Mouse (Mus musculus) heart, embryonic 16.5 days (tissue): ENCODE measurements at regions not wholly inside any gene's neighbourhood (a gene's known extent, or its start where the extent isn't known, plus 50 kb on each side); places are given as distances from the start of the nearest gene placed in this dataset.

Experiments
- ATAC-seq: fragments of 200-750 bp; cut with Nextera tagmentation; replicated peaks from 2 replicates; pipeline ENCODE4 v1.8.0; 2017; ENCODE audit warnings: moderate number of reproducible peaks; ENCODE audit not compliant: insufficient read depth, low FRiP score; ENCODE audit errors: extremely low read depth
- H3K27ac ChIP-seq: fragments of 300-500 bp; sonication (generic); 2 replicates; pipeline ENCODE4 v1.5.1; 2014; ENCODE audit warnings: mild to moderate bottlenecking, low read length, control low read depth, moderate library complexity
- H3K27me3 ChIP-seq: fragments of 300-500 bp; sonication (generic); 2 replicates; pipeline ENCODE4 v1.6.1; 2014; ENCODE audit warnings: low read length, mixed read lengths; ENCODE audit not compliant: control insufficient read depth, insufficient read depth
- H3K36me3 ChIP-seq: fragments of 300-500 bp; sonication (generic); 2 replicates; pipeline ENCODE4 v1.6.1; 2014; ENCODE audit not compliant: control insufficient read depth, insufficient read depth
- H3K4me1 ChIP-seq: fragments of 300-500 bp; sonication (generic); 2 replicates; pipeline ENCODE4 v1.6.1; 2014; ENCODE audit warnings: low read length, mixed read lengths; ENCODE audit not compliant: control insufficient read depth, insufficient read depth
- H3K4me2 ChIP-seq: fragments of 300-500 bp; sonication (generic); 2 replicates; pipeline ENCODE4 v1.6.1; 2014; ENCODE audit warnings: low read depth, mild to moderate bottlenecking, control low read depth, low read length
- H3K4me3 ChIP-seq: fragments of 300-500 bp; sonication (generic); 2 replicates; pipeline ENCODE4 v1.5.1; 2014; ENCODE audit warnings: mild to moderate bottlenecking, control low read depth, low read length
- H3K9ac ChIP-seq: fragments of 300-500 bp; sonication (generic); 2 replicates; pipeline ENCODE4 v1.6.1; 2014; ENCODE audit warnings: low read length, control low read depth
- H3K9me3 ChIP-seq: fragments of 300-500 bp; sonication (generic); replicated peaks from 2 replicates; pipeline ENCODE4 v1.6.1; 2016; ENCODE audit warnings: low read length; ENCODE audit not compliant: control insufficient read depth
- WGBS: fragments of 180-500 bp; shearing (Covaris S2); extraction: QIAGEN DNeasy Blood & Tissue Kit; methylation state at CpG from one replicate; pipeline ENCODE4 v1.1.7; 2014; 5-methylcytosine and 5-hydroxymethylcytosine counted together

GRCm38 (mm10) chr3:19458386-19458785, 170.1 kb downstream of the 1700064H15Rik start:
- Histone ChIP-seq H3K36me3 (no peaks in the 10 kb centered on the region), H3K27me3 (no peaks in the 10 kb centered on the region), H3K4me3 (no peak overlapping the region), H3K27ac (no peak overlapping the region), H3K4me2 (no peak overlapping the region), H3K9ac (no peak overlapping the region), H3K4me1 (no peaks in the 10 kb centered on the region), H3K9me3 (no peaks in the 10 kb centered on the region)
- ATAC-seq: no peak
- WGBS: 83% methylated on average over 8 of the region's 8 CpGs

GRCm38 (mm10) chr3:19457431-19457830, 171.0 kb downstream of the 1700064H15Rik start:
- WGBS: 89% methylated on average over 2 of the region's 2 CpGs

GRCm38 (mm10) chr3:19455838-19456448, 172.5 kb downstream of the 1700064H15Rik start:
- Histone ChIP-seq H3K4me2 (no peak overlapping the region), H3K27me3 (no peaks in the 10 kb centered on the region), H3K9me3 (no peaks in the 10 kb centered on the region), H3K4me3 (no peak overlapping the region), H3K36me3 (no peaks in the 10 kb centered on the region), H3K4me1 (no peaks in the 10 kb centered on the region), H3K9ac (no peak overlapping the region), H3K27ac (no peak overlapping the region)
- 68% methylated on average over 4 of the region's 4 CpGs for whole genome bisulfite sequencing
- no peak for ATAC-seq

More at GRCm38 (mm10) chr3:19457431-19457830, 171.0 kb downstream of the 1700064H15Rik start:
- H3K36me3 ChIP-seq: no peaks in the 10 kb centered on the region
- no peak for ATAC-seq
- no peak overlapping the region for H3K4me3 ChIP-seq
- H3K27me3 ChIP-seq: no peaks in the 10 kb centered on the region
- no peaks in the 10 kb centered on the region for H3K4me1 ChIP-seq
- no peak overlapping the region for H3K27ac ChIP-seq
- H3K4me2 ChIP-seq: no peak overlapping the region
- H3K9me3 ChIP-seq: no peaks in the 10 kb centered on the region
- H3K9ac ChIP-seq: no peak overlapping the region

- Histone ChIP-seq H3K9me3 (no peaks in the 10 kb centered on the region), H3K4me3 (no peak overlapping the region), H3K36me3 (no peaks in the 10 kb centered on the region), H3K9ac (no peak overlapping the region), H3K4me2 (no peak overlapping the region), H3K4me1 (no peaks in the 10 kb centered on the region), H3K27ac (no peak overlapping the region), H3K27me3 (no peaks in the 10 kb centered on the region)
- 24% methylated on average over 3 of the region's 3 CpGs for WGBS
- ATAC-seq: no peak
Measured at GRCm38 (mm10) chr3:19451022-19451421, 177.5 kb downstream of the 1700064H15Rik start.

- H3K9ac ChIP-seq: no peak overlapping the region
- no peak overlapping the region for H3K4me3 ChIP-seq
- H3K4me1 ChIP-seq: no peaks in the 10 kb centered on the region
- no peak overlapping the region for H3K4me2 ChIP-seq
- no peaks in the 10 kb centered on the region for H3K27me3 ChIP-seq
- no peak for ATAC-seq
- 69% methylated on average over 3 of the region's 3 CpGs for WGBS
- no peak overlapping the region for H3K27ac ChIP-seq
- H3K36me3 ChIP-seq: no peaks in the 10 kb centered on the region
- no peaks in the 10 kb centered on the region for H3K9me3 ChIP-seq
Measured at GRCm38 (mm10) chr3:19448931-19449330, 179.5 kb downstream of the 1700064H15Rik start.

- ATAC-seq: no peak
Measured at GRCm38 (mm10) chr3:19448192-19448591, 180.3 kb downstream of the 1700064H15Rik start.

GRCm38 (mm10) chr3:19447733-19448132, 180.7 kb downstream of the 1700064H15Rik start:
- H3K36me3 ChIP-seq: no peaks in the 10 kb centered on the region
- H3K4me3 ChIP-seq: no peak overlapping the region
- H3K27me3 ChIP-seq: no peaks in the 10 kb centered on the region
- no peaks in the 10 kb centered on the region for H3K9me3 ChIP-seq
- ATAC-seq: no peak
- H3K27ac ChIP-seq: no peak overlapping the region
- no peak overlapping the region for H3K4me2 ChIP-seq
- H3K9ac ChIP-seq: no peak overlapping the region
- 52% methylated on average over 1 of the region's 1 CpGs for WGBS
- no peaks in the 10 kb centered on the region for H3K4me1 ChIP-seq

More at GRCm38 (mm10) chr3:19448192-19448591, 180.3 kb downstream of the 1700064H15Rik start:
- Histone ChIP-seq H3K4me1 (no peaks in the 10 kb centered on the region), H3K9ac (no peak overlapping the region), H3K36me3 (no peaks in the 10 kb centered on the region), H3K27ac (no peak overlapping the region), H3K4me2 (no peak overlapping the region), H3K27me3 (no peaks in the 10 kb centered on the region), H3K9me3 (no peaks in the 10 kb centered on the region), H3K4me3 (no peak overlapping the region)
- 71% methylated on average over 2 of the region's 2 CpGs for WGBS

- Histone ChIP-seq H3K36me3 (no peaks in the 10 kb centered on the region), H3K27me3 (no peaks in the 10 kb centered on the region), H3K9ac (no peak overlapping the region), H3K4me3 (no peak overlapping the region), H3K4me2 (no peak overlapping the region), H3K4me1 (no peaks in the 10 kb centered on the region), H3K9me3 (no peaks in the 10 kb centered on the region), H3K27ac (no peak overlapping the region)
- 48% methylated on average over 2 of the region's 2 CpGs for WGBS
- no peak for ATAC-seq
Measured at GRCm38 (mm10) chr3:19444914-19445313, 183.6 kb downstream of the 1700064H15Rik start.

- Histone ChIP-seq H3K9ac (no peak overlapping the region), H3K36me3 (no peaks in the 10 kb centered on the region), H3K27ac (no peak overlapping the region), H3K9me3 (no peaks in the 10 kb centered on the region), H3K4me1 (no peaks in the 10 kb centered on the region), H3K4me2 (no peak overlapping the region), H3K4me3 (no peak overlapping the region), H3K27me3 (no peaks in the 10 kb centered on the region)
- WGBS: 46% methylated on average over 1 of the region's 1 CpGs
- no peak for ATAC-seq
Measured at GRCm38 (mm10) chr3:19441827-19442226, 186.7 kb downstream of the 1700064H15Rik start.
